Mouse (Mus musculus) kidney, adult 2 months (tissue): ENCODE measurements around the gene Daam1. TPM values are rescaled to one million over a fixed set of nuclear protein-coding genes. Genes with fewer than 3 reads are reported as not detected.
A peak's percentile ranks its signal among the peaks of the same experiment; 100 is the strongest.

Experiments used
- DNase-seq: peaks from one replicate; pipeline ENCODE4 v3.0.0; 2021
- H3K27ac ChIP-seq: fragments of 200-500 bp; 2 replicates; pipeline ENCODE4 v1.5.1; 2012; ENCODE audit warnings: low read depth, low read length, control low read depth, inconsistent platforms; ENCODE audit not compliant: insufficient read depth
- H3K27me3 ChIP-seq: fragments of 200-500 bp; replicated peaks from 2 replicates; pipeline ENCODE4 v1.6.1; 2012; ENCODE audit warnings: mild to moderate bottlenecking, moderate library complexity, low read length, inconsistent platforms; ENCODE audit not compliant: control insufficient read depth, insufficient read depth
- H3K36me3 ChIP-seq: fragments of 200-500 bp; 2 replicates; pipeline ENCODE4 v1.6.1; 2012; ENCODE audit warnings: mild to moderate bottlenecking, moderate library complexity, low read length, inconsistent platforms; ENCODE audit not compliant: control insufficient read depth, insufficient read depth
- H3K4me1 ChIP-seq: fragments of 200-500 bp; 2 replicates; pipeline ENCODE4 v1.6.1; 2011; ENCODE audit warnings: low read length; ENCODE audit not compliant: control insufficient read depth, insufficient read depth
- H3K4me3 ChIP-seq: fragments of 200-500 bp; 2 replicates; pipeline ENCODE4 v1.5.1; 2011; ENCODE audit warnings: mild to moderate bottlenecking, low read depth, low read length, control low read depth; ENCODE audit not compliant: insufficient read depth
- CTCF ChIP-seq: fragments of 200-500 bp; conservative IDR thresholded peaks from 2 replicates; pipeline ENCODE4 v1.5.1; 2011; ENCODE audit warnings: low read depth, mild to moderate bottlenecking, control low read depth, low read length, moderate library complexity, mixed read lengths; ENCODE audit not compliant: insufficient read depth, insufficient read length
- POLR2A ChIP-seq: fragments of 200-500 bp; IDR thresholded peaks from one replicate; pipeline ENCODE4 v1.6.1; 2011; ENCODE audit warnings: low read depth, low read length, control low read depth
- WGBS: fragments of 180-500 bp; shearing (Covaris S2); methylation state at CpG from one replicate; pipeline ENCODE4 v1.1.7; 2018; 5-methylcytosine and 5-hydroxymethylcytosine counted together
- polyA plus RNA-seq: library from polyadenylated mRNA; depleted of rRNA; stranded (reverse); fragments of >200 nt; gene quantifications from 2 replicates; pipeline ENCODE4 v1.2.3, GENCODE M21; 2012

Daam1 gene
- polyA plus RNA-seq, 1 experiment, result 5.2 TPM

DNA sequence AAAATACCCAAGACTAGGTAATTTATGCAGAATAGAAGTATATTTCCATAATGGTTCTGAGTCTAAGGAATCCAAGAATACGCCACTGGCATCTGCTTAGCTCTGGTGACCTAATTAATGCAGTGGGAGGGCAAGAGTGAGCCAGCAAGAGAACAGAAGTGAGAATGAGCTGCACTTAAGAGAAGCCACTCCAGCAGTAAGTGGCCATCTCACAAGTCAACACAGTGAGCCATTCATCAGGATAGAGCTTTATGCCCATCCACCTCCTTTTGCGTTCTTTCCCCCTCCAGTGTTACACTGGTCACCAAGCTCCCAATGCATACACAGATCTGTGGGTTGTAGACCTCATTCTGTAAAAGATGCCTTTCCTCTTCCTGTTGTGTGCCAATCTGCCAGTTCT is 37.8 kb upstream of the Daam1 start:
- DNase-seq, result no peak
- TF ChIP-seq POLR2A (no peak), CTCF (no peak)
- Histone ChIP-seq H3K27ac (no peak overlapping the region), H3K36me3 (no peaks in the 10 kb centered on the region), H3K4me1 (peaks cover 3% of the 10 kb centered on the region; the same call in 1 of the 2 replicates), H3K27me3 (no peaks in the 10 kb centered on the region), H3K4me3 (no peak overlapping the region)
- WGBS, result 90% methylated on average over 2 of the region's 2 CpGs

DNA sequence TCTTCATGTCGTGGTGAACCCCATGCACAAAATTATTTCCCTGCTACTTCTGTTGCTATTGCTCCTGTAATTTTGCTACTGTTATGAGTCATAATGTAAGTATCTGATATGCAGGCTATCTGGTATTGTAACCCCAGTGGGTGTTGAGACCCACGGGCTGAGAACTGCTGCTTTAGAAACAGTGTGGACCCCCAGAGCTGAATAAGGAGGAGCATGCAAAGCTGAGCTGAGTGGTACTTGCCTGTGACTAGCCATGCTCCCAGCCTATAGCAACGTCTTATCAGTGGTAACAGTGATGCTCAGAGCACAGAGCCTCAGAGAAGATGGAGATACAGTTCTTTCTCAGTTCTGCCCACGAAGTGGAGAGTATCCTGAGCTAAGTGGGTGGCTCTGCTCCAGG is 35.3 kb upstream of the Daam1 start:
- no peaks in the 10 kb centered on the region for H3K36me3 ChIP-seq
- H3K4me1 ChIP-seq, result peaks cover 3% of the 10 kb centered on the region; the same call in 1 of the 2 replicates
- TF ChIP-seq POLR2A (no peak), CTCF (no peak)
- whole genome bisulfite sequencing, result 67% methylated on average over 4 of the region's 4 CpGs
- H3K4me3 ChIP-seq, result no peak overlapping the region
- no peak for DNase-seq
- no peak overlapping the region for H3K27ac ChIP-seq
- no peaks in the 10 kb centered on the region for H3K27me3 ChIP-seq

DNA sequence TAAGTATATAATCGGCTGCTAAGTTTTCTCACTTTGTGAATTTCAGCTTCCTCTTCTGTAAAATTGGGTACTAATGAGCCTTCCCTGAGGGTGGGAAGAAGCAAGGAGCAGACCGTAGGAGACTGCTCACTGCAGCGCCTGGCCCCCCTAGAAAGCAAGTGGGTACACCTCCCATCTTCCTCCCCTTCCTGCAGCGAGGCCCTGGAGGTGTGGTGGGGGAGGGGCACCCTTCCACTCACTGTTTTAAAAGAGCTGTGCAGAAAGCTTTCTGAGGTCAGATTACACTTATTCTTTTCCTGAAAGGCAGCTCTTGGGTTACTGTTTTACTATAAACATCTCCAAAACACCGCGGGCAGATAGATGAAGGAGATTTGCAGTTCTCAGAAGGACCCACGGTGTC is 34.4 kb upstream of the Daam1 start:
- no peaks in the 10 kb centered on the region for H3K36me3 ChIP-seq
- peak; percentile 49 for DNase-seq
- WGBS, result 13% methylated on average over 7 of the region's 7 CpGs
- H3K4me3 ChIP-seq, result no peak overlapping the region
- H3K27me3 ChIP-seq, result no peaks in the 10 kb centered on the region
- H3K4me1 ChIP-seq, result peaks cover 3% of the 10 kb centered on the region; the same call in 1 of the 2 replicates
- no peak for TF ChIP-seq CTCF
- TF ChIP-seq POLR2A, result no peak
- H3K27ac ChIP-seq, result no peak overlapping the region

- H3K36me3 ChIP-seq, result no peaks in the 10 kb centered on the region
- H3K27me3 ChIP-seq, result no peaks in the 10 kb centered on the region
- TF ChIP-seq CTCF (no peak), POLR2A (no peak)
- peak; percentile 9 for DNase-seq
- no peak overlapping the region for H3K4me3 ChIP-seq
- no peaks in the 10 kb centered on the region for H3K4me1 ChIP-seq
- 62% methylated on average over 9 of the region's 9 CpGs for WGBS
- H3K27ac ChIP-seq, result no peak overlapping the region
Measured at GRCm38 (mm10) chr12:71807306-71807705, 23.6 kb upstream of the Daam1 start.

- peak; percentile 79 for DNase-seq
- peaks cover 1% of the 10 kb centered on the region; the same call in 1 of the 2 replicates for H3K27me3 ChIP-seq
- no peak overlapping the region for H3K4me3 ChIP-seq
- 67% methylated on average over 9 of the region's 9 CpGs for WGBS
- no peak overlapping the region for H3K27ac ChIP-seq
- H3K36me3 ChIP-seq, result no peaks in the 10 kb centered on the region
- H3K4me1 ChIP-seq, result no peaks in the 10 kb centered on the region
- TF ChIP-seq POLR2A (no peak), CTCF (no peak)
Measured at GRCm38 (mm10) chr12:71808631-71809030, 22.2 kb upstream of the Daam1 start.

- no peak for TF ChIP-seq CTCF
- TF ChIP-seq POLR2A, result no peak
- H3K27ac ChIP-seq, result no peak overlapping the region
- no peaks in the 10 kb centered on the region for H3K36me3 ChIP-seq
- H3K4me3 ChIP-seq, result no peak overlapping the region
- 91% methylated on average over 3 of the region's 3 CpGs for WGBS
- H3K27me3 ChIP-seq, result peaks cover 1% of the 10 kb centered on the region; the same call in 1 of the 2 replicates
- no peaks in the 10 kb centered on the region for H3K4me1 ChIP-seq
- no peak for DNase-seq
Measured at GRCm38 (mm10) chr12:71809550-71809949, 21.3 kb upstream of the Daam1 start.

DNA sequence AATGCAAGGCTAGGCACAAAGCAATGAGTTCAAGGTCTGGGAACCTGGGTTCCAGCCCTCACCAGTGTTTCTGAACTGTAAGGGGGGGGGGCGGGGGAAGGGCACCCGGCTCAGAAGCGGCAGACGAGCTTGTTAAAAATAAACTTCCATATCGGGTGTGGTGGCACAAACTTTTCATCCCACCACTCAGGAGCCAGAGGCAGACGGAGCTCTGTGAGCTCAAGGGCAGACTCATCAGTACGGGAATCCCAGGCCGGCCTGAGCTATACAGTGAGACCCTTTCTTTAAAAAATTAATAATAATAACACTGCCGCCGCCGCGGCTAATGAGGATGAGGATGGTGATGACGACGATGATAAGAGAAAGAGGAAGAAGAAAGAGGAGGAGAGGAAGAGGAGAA is 18.3 kb upstream of the Daam1 start:
- peaks cover 1% of the 10 kb centered on the region; the same call in 1 of the 2 replicates for H3K27me3 ChIP-seq
- H3K27ac ChIP-seq, result no peak overlapping the region
- WGBS, result 78% methylated on average over 14 of the region's 14 CpGs
- H3K36me3 ChIP-seq, result no peaks in the 10 kb centered on the region
- no peak for DNase-seq
- H3K4me1 ChIP-seq, result no peaks in the 10 kb centered on the region
- TF ChIP-seq CTCF (no peak), POLR2A (no peak)
- H3K4me3 ChIP-seq, result no peak overlapping the region

GRCm38 (mm10) chr12:71813251-71813650 is 17.6 kb upstream of the Daam1 start:
- peaks cover 1% of the 10 kb centered on the region; the same call in 1 of the 2 replicates for H3K27me3 ChIP-seq
- 88% methylated on average over 9 of the region's 9 CpGs for WGBS
- no peak overlapping the region for H3K27ac ChIP-seq
- TF ChIP-seq POLR2A (no peak), CTCF (no peak)
- H3K36me3 ChIP-seq, result no peaks in the 10 kb centered on the region
- H3K4me1 ChIP-seq, result no peaks in the 10 kb centered on the region
- no peak overlapping the region for H3K4me3 ChIP-seq
- DNase-seq, result no peak
